Comparison of ENCODE assay signal across 13 mouse cellular contexts in the genomic region with DNA sequence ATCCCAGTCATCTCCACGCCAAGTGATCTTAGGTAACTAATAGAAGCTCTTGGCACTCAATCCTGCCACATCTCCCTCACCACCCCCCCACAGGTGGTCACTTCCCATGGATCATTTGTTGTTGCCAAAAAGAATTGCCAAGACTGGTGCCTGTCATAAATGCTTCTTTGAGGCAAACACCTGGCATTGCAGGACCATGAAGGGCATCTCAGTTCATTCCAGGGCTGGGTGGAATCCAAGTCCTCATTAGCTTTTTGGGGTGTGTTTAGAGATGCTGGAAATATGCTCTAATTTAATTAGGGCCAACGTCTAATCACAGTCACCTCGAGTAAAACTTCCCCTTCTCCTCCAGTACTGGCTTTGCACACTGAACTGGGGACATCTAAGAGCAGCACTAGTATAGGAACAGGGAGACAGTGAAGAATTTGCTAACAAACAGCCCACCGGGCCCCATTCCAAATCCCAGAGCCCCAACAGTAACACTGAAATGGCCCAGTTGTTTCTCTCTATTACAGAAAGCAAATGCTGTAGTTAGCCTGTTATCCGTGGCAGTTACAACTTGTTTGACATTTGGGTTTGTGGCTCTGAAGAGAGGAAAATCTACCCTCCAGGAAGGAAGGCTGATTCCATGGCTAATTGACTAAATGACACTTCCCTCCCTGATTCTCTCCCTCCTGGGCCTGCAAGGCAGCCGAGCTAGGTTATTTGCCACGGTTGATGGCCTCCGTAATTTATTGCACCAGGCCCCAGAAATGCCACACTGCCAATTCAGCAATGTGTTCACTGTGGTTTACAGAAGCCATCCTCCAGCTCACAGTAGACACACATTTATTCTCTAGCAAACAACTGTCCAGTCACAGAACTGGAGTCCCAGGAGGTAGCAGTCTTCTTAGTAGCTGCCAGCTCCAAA.
DNase-seq lines count a peak whose midpoint lies in the region; ATAC-seq lines count a peak whose summit lies in the region.
"Had no signal": no experiment of that assay in that cellular context is flagged by ENCODE, and none has a peak within 500 bp of the region (broad histone marks: within the 10 kb centered on the region; RNA-seq: fewer than 3 reads in every experiment).

No protein-coding gene starts in this region.

- H3K9me3 ChIP-seq in kidney, embryonic 14.5 days (ENCODE audit: control insufficient read depth, low read length): no peaks in the 10 kb centered on the region
- H3K9me3 ChIP-seq in neural tube, embryonic 13.5 days: no peaks in the 10 kb centered on the region
- no peaks in the 10 kb centered on the region for H3K9me3 ChIP-seq in heart, embryonic 10.5 days
- H3K9me3 ChIP-seq: embryonic facial prominence, embryonic 13.5 days; stomach, embryonic 15.5 days had no signal

- H3K4me2 ChIP-seq in kidney, embryonic 14.5 days (replicated peaks; ENCODE audit: low read depth, low read length): no peak overlapping the region
- no peak overlapping the region for H3K4me2 ChIP-seq in neural tube, embryonic 13.5 days
- H3K4me2 ChIP-seq: embryonic facial prominence, embryonic 13.5 days; liver, embryonic 11.5 days; stomach, embryonic 15.5 days had no signal

- 0 out of 2 replicates have a peak, but pooled peaks cover 4% of the 10 kb centered on the region for H3K4me1 ChIP-seq in kidney, embryonic 14.5 days (ENCODE audit: control insufficient read depth, insufficient read depth, low read length)
- peaks cover 20% of the 10 kb centered on the region for H3K4me1 ChIP-seq in neural tube, embryonic 13.5 days (replicated peaks)
- H3K4me1 ChIP-seq in heart, embryonic 10.5 days: no peaks in the 10 kb centered on the region
- H3K4me1 ChIP-seq: megakaryocyte, embryonic 14.5 days; stomach, embryonic 15.5 days had no signal

- no peak overlapping the region for H3K4me3 ChIP-seq in kidney, embryonic 14.5 days (ENCODE audit: low read length)
- no peak overlapping the region for H3K4me3 ChIP-seq in neural tube, embryonic 13.5 days
- no peak overlapping the region for H3K4me3 ChIP-seq in heart, embryonic 10.5 days
- H3K4me3 ChIP-seq: embryonic facial prominence, embryonic 13.5 days; gastrocnemius, adult 2 months; megakaryocyte, embryonic 14.5 days; stomach, embryonic 15.5 days had no signal

- H3K27ac ChIP-seq in kidney, embryonic 14.5 days (ENCODE audit: low read depth, low read length): no peak overlapping the region
- H3K27ac ChIP-seq in neural tube, embryonic 13.5 days (replicated peaks): peak overlapping the region; percentile 35; the same call in 1 of the 2 replicates
- no peak overlapping the region for H3K27ac ChIP-seq in heart, embryonic 10.5 days
- H3K27ac ChIP-seq: embryonic facial prominence, embryonic 13.5 days; gastrocnemius, adult 2 months; stomach, embryonic 15.5 days had no signal

- peak; percentile 96 for ATAC-seq in kidney, embryonic 14.5 days (ENCODE audit: low FRiP score, low TSS enrichment)
- peak; percentile 96 for ATAC-seq in neural tube, embryonic 13.5 days (ENCODE audit: low read depth)

- WGBS in kidney, embryonic 14.5 days: 19% methylated on average over 8 of the region's 8 CpGs
- WGBS in neural tube, embryonic 13.5 days: 25% methylated on average over 8 of the region's 8 CpGs
- whole genome bisulfite sequencing in heart, embryonic 10.5 days: 73% methylated on average over 8 of the region's 8 CpGs

- H3K9ac ChIP-seq in kidney, embryonic 14.5 days (ENCODE audit: low read depth, low read length): no peak overlapping the region
- no peak overlapping the region for H3K9ac ChIP-seq in neural tube, embryonic 13.5 days
- H3K9ac ChIP-seq: embryonic facial prominence, embryonic 13.5 days; stomach, embryonic 15.5 days had no signal

- peak; percentile 6 to 17 for DNase-seq in layer of hippocampus, postnatal 10 days (ENCODE audit: low spot score in 2 of 2)
- no peak for DNase-seq in layer of hippocampus, postnatal 25 days (ENCODE audit: extremely low spot score in 1 of 2, low spot score in 1 of 2)
- peak; percentile 42 for DNase-seq in embryo, embryonic 11 days
- no peak for DNase-seq in heart, embryonic 10.5 days (ENCODE audit: low spot score)
- no peak for DNase-seq in layer of hippocampus, adult 9-10 months (ENCODE audit: low spot score)
- no peak for DNase-seq in adrenal gland, adult (ENCODE audit: inconsistent age in 2 of 2, low spot score in 1 of 2)
- DNase-seq: gastrocnemius, adult 2 months had no signal

- H3K27me3 ChIP-seq in kidney, embryonic 14.5 days (ENCODE audit: control insufficient read depth, insufficient read depth, low read length): 0 out of 2 replicates have a peak, but pooled peaks cover 2% of the 10 kb centered on the region
- H3K27me3 ChIP-seq in neural tube, embryonic 13.5 days: peaks cover 25% of the 10 kb centered on the region
- no peaks in the 10 kb centered on the region for H3K27me3 ChIP-seq in heart, embryonic 10.5 days (ENCODE audit: insufficient read depth, poor library complexity, severe bottlenecking)
- H3K27me3 ChIP-seq: embryonic facial prominence, embryonic 13.5 days; megakaryocyte, embryonic 14.5 days; stomach, embryonic 15.5 days had no signal

- no peaks in the 10 kb centered on the region for H3K36me3 ChIP-seq in kidney, embryonic 14.5 days (ENCODE audit: control insufficient read depth, insufficient read depth, low read length)
- H3K36me3 ChIP-seq in neural tube, embryonic 13.5 days: no peaks in the 10 kb centered on the region
- no peaks in the 10 kb centered on the region for H3K36me3 ChIP-seq in heart, embryonic 10.5 days
- H3K36me3 ChIP-seq: embryonic facial prominence, embryonic 13.5 days; stomach, embryonic 15.5 days had no signal

Comparison
In these comparisons a context has a peak if more than half of its experiments do, and no peak if none do; other contexts are left out.
1. DNase-seq: peak in layer of hippocampus, postnatal 10 days (2 of 2) and embryo, embryonic 11 days (single experiment); none in layer of hippocampus, postnatal 25 days (0 of 2), heart, embryonic 10.5 days (single experiment), layer of hippocampus, adult 9-10 months (single experiment) and adrenal gland, adult (0 of 2).